Mouse (Mus musculus) olfactory bulb, adult 2 months (tissue): ENCODE data around the gene Loxl3. TPM values are rescaled to one million over a fixed set of nuclear protein-coding genes. Genes with fewer than 3 reads are reported as not detected.

ENCODE experiments used
- H3K27ac ChIP-seq: fragments of 200-500 bp; 2 replicates; pipeline ENCODE4 v1.5.1; 2012; ENCODE audit warnings: low read depth, low read length; ENCODE audit not compliant: insufficient read depth
- H3K4me1 ChIP-seq: fragments of 200-500 bp; 2 replicates; pipeline ENCODE4 v1.6.1; 2012; ENCODE audit warnings: low read length; ENCODE audit not compliant: control insufficient read depth, insufficient read depth
- H3K4me3 ChIP-seq: fragments of 200-500 bp; 2 replicates; pipeline ENCODE4 v1.5.1; 2012; ENCODE audit warnings: mild to moderate bottlenecking, low read depth, low read length, moderate library complexity; ENCODE audit not compliant: insufficient read depth
- CTCF ChIP-seq: fragments of 200-500 bp; IDR thresholded peaks from 2 replicates; pipeline ENCODE4 v1.5.1; 2012; ENCODE audit warnings: low read depth, mild to moderate bottlenecking, low read length, moderate library complexity; ENCODE audit not compliant: insufficient read depth
- POLR2A ChIP-seq: fragments of 200-500 bp; IDR thresholded peaks from 2 replicates; pipeline ENCODE4 v1.6.1; 2012; ENCODE audit warnings: mild to moderate bottlenecking, low read depth, low read length, moderate library complexity; ENCODE audit not compliant: insufficient read depth
- WGBS: fragments of 180-500 bp; shearing (Covaris S2); methylation state at CpG from one replicate; pipeline ENCODE4 v1.1.7; 2018; 5-methylcytosine and 5-hydroxymethylcytosine counted together
- polyA plus RNA-seq: library from polyadenylated mRNA; stranded (reverse); fragments of >200 nt; gene quantifications from 2 replicates; pipeline ENCODE4 v1.2.4, GENCODE M21; 2012; ENCODE audit warnings: low replicate concordance; ENCODE audit not compliant: missing spikeins, insufficient read depth, insufficient read length

Gene Loxl3
- polyA plus RNA-seq, 1 experiment, result not detected

- TF ChIP-seq POLR2A, result no peak
- no peak for TF ChIP-seq CTCF
- WGBS, result 88% methylated on average over 1 of the region's 1 CpGs
- Histone ChIP-seq H3K4me1 (no peaks in the 10 kb centered on the region), H3K27ac (no peak overlapping the region), H3K4me3 (no peak overlapping the region)
These were observed 30.9 kb upstream of the Loxl3 start for GRCm38 (mm10) chr6:83003082-83003481.

GRCm38 (mm10) chr6:83003850-83004249 is 30.1 kb upstream of the Loxl3 start:
- H3K4me3 ChIP-seq, result no peak overlapping the region
- no peak for TF ChIP-seq CTCF
- TF ChIP-seq POLR2A, result no peak
- 88% methylated on average over 5 of the region's 5 CpGs for WGBS
- no peak overlapping the region for H3K27ac ChIP-seq
- no peaks in the 10 kb centered on the region for H3K4me1 ChIP-seq

GRCm38 (mm10) chr6:83004309-83004708 is 29.7 kb upstream of the Loxl3 start:
- TF ChIP-seq CTCF (no peak), POLR2A (no peak)
- 86% methylated on average over 2 of the region's 2 CpGs for WGBS

GRCm38 (mm10) chr6:83004872-83005271 is 29.1 kb upstream of the Loxl3 start:
- no peak for TF ChIP-seq CTCF
- TF ChIP-seq POLR2A, result no peak
- Histone ChIP-seq H3K27ac (no peak overlapping the region), H3K4me3 (no peak overlapping the region), H3K4me1 (no peaks in the 10 kb centered on the region)
- WGBS, result 64% methylated on average over 7 of the region's 7 CpGs

More at GRCm38 (mm10) chr6:83004309-83004708, 29.7 kb upstream of the Loxl3 start:
- Histone ChIP-seq H3K4me3 (no peak overlapping the region), H3K27ac (no peak overlapping the region), H3K4me1 (no peaks in the 10 kb centered on the region)

- TF ChIP-seq POLR2A, result no peak
- TF ChIP-seq CTCF, result no peak
- Histone ChIP-seq H3K4me1 (no peaks in the 10 kb centered on the region), H3K27ac (no peak overlapping the region), H3K4me3 (no peak overlapping the region)
- 86% methylated on average over 10 of the region's 10 CpGs for WGBS
These were observed 28.4 kb upstream of the Loxl3 start for GRCm38 (mm10) chr6:83005444-83006011.

- TF ChIP-seq POLR2A, result no peak
- no peak for TF ChIP-seq CTCF
- no peaks in the 10 kb centered on the region for H3K4me1 ChIP-seq
- H3K27ac ChIP-seq, result no peak overlapping the region
- 85% methylated on average over 6 of the region's 6 CpGs for WGBS
- H3K4me3 ChIP-seq, result no peak overlapping the region
These were observed 27.9 kb upstream of the Loxl3 start for GRCm38 (mm10) chr6:83006114-83006513.

- H3K4me3 ChIP-seq, result no peak overlapping the region
- WGBS, result 75% methylated on average over 3 of the region's 3 CpGs
- H3K27ac ChIP-seq, result no peak overlapping the region
- no peaks in the 10 kb centered on the region for H3K4me1 ChIP-seq
- TF ChIP-seq POLR2A (no peak), CTCF (no peak)
These were observed 25.3 kb upstream of the Loxl3 start for GRCm38 (mm10) chr6:83008659-83009058.

GRCm38 (mm10) chr6:83010010-83010409 is 24.0 kb upstream of the Loxl3 start:
- 67% methylated on average over 7 of the region's 7 CpGs for WGBS
- TF ChIP-seq CTCF (no peak), POLR2A (no peak)
- H3K4me1 ChIP-seq, result no peaks in the 10 kb centered on the region
- no peak overlapping the region for H3K27ac ChIP-seq
- H3K4me3 ChIP-seq, result no peak overlapping the region

- Histone ChIP-seq H3K4me1 (no peaks in the 10 kb centered on the region), H3K27ac (no peak overlapping the region), H3K4me3 (no peak overlapping the region)
- WGBS, result 83% methylated on average over 7 of the region's 7 CpGs
- TF ChIP-seq CTCF, result no peak
These were observed 22.7 kb upstream of the Loxl3 start for GRCm38 (mm10) chr6:83011255-83011654.

- 70% methylated on average over 6 of the region's 6 CpGs for WGBS
- Histone ChIP-seq H3K27ac (no peak overlapping the region), H3K4me3 (no peak overlapping the region), H3K4me1 (no peaks in the 10 kb centered on the region)
- TF ChIP-seq POLR2A (no peak), CTCF (no peak)
These were observed 22.2 kb upstream of the Loxl3 start for GRCm38 (mm10) chr6:83011756-83012155.
